Mouse (Mus musculus): ENCODE measurements at regions not wholly inside any gene's neighbourhood (a gene's known extent, or its start where the extent isn't known, plus 50 kb on each side); places are given as distances from the start of the nearest gene placed in this dataset.

DNA sequence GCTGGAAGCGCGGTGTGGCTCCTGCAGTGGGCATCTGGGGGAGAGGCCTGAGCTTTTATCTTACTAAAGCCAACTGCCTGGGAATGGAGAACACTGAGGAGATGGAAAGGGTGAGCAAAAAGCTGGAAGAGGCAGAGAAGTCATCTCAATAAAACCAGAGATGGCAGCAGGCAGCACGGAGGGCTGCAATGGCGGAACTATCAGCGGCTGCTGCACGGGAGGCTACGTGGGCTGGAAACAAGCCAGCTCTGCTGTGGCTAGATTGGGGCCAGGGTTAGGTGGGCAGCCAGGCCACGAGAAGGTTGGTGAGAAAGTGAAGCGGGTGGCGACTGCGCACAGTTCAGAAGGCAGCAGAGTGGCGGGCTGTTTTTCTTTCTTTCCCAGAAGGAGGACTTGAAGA lies 197.8 kb downstream of the Enc1 start:
- WGBS, result 56% methylated on average over 12 of the region's 12 CpGs
- Histone ChIP-seq H3K27me3 (replicated peaks; ENCODE audit: control insufficient read depth, insufficient read depth, low read length) (no peaks in the 10 kb centered on the region), H3K4me1 (ENCODE audit: control insufficient read depth, insufficient read depth, low read length) (no peaks in the 10 kb centered on the region), H3K27ac (ENCODE audit: insufficient read depth, low read depth, low read length) (no peak overlapping the region), H3K36me3 (ENCODE audit: control insufficient read depth, insufficient read depth, low read length) (no peaks in the 10 kb centered on the region), H3K4me3 (ENCODE audit: insufficient read depth, low read depth, low read length) (no peak overlapping the region)
- no peak for TF ChIP-seq CTCF (conservative IDR thresholded peaks at IDR 0.05; ENCODE audit: insufficient read depth, insufficient read length, low read depth, low read length)
- TF ChIP-seq POLR2A (IDR thresholded peaks at IDR 0.05; ENCODE audit: low read depth, low read length), result no peak
- no peak for DNase-seq

DNA sequence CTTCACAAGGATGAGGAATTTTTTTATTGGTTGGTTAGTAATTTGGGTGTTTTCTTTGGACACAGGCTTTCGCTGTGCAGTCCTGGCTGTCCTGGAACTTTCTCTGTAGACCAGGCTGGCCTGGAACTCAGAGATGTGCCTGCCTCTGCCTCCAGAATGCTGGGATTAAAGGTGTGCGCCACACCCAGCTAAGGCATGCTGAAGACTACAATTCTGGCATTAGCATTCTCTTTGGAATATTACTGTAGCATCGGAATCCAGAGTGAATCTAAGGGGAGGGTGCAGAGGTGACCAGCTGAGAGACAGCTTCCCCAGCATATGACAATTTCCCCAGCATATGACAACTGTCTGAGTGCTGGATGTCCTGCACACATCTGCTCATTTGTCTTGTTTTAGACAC lies 197.4 kb downstream of the Enc1 start:
- 97% methylated on average over 3 of the region's 3 CpGs for WGBS
- no peak for DNase-seq
- no peaks in the 10 kb centered on the region for H3K36me3 ChIP-seq (ENCODE audit: control insufficient read depth, insufficient read depth, low read length)
- H3K4me3 ChIP-seq (ENCODE audit: insufficient read depth, low read depth, low read length), result no peak overlapping the region
- no peak overlapping the region for H3K27ac ChIP-seq (ENCODE audit: insufficient read depth, low read depth, low read length)
- TF ChIP-seq CTCF (conservative IDR thresholded peaks at IDR 0.05; ENCODE audit: insufficient read depth, insufficient read length, low read depth, low read length), result no peak
- TF ChIP-seq POLR2A (IDR thresholded peaks at IDR 0.05; ENCODE audit: low read depth, low read length), result no peak
- H3K4me1 ChIP-seq (ENCODE audit: control insufficient read depth, insufficient read depth, low read length), result no peaks in the 10 kb centered on the region
- H3K27me3 ChIP-seq (replicated peaks; ENCODE audit: control insufficient read depth, insufficient read depth, low read length), result no peaks in the 10 kb centered on the region

GRCm38 (mm10) chr13:97436719-97437350 lies 195.9 kb downstream of the Enc1 start:
- TF ChIP-seq POLR2A (IDR thresholded peaks at IDR 0.05; ENCODE audit: low read depth, low read length) (no peak), CTCF (conservative IDR thresholded peaks at IDR 0.05; ENCODE audit: insufficient read depth, insufficient read length, low read depth, low read length) (no peak)
- Histone ChIP-seq H3K27me3 (replicated peaks; ENCODE audit: control insufficient read depth, insufficient read depth, low read length) (no peaks in the 10 kb centered on the region), H3K4me3 (ENCODE audit: insufficient read depth, low read depth, low read length) (no peak overlapping the region), H3K36me3 (ENCODE audit: control insufficient read depth, insufficient read depth, low read length) (no peaks in the 10 kb centered on the region), H3K27ac (ENCODE audit: insufficient read depth, low read depth, low read length) (no peak overlapping the region), H3K4me1 (ENCODE audit: control insufficient read depth, insufficient read depth, low read length) (no peaks in the 10 kb centered on the region)
- 51% methylated on average over 5 of the region's 5 CpGs for WGBS
- no peak for DNase-seq

GRCm38 (mm10) chr13:97435865-97436718 lies 195.2 kb downstream of the Enc1 start:
- peak; percentile 48 for DNase-seq
- H3K27ac ChIP-seq (ENCODE audit: insufficient read depth, low read depth, low read length), result no peak overlapping the region
- 14% methylated on average over 24 of the region's 24 CpGs for WGBS
- TF ChIP-seq POLR2A (IDR thresholded peaks at IDR 0.05; ENCODE audit: low read depth, low read length), result no peak
- TF ChIP-seq CTCF (conservative IDR thresholded peaks at IDR 0.05; ENCODE audit: insufficient read depth, insufficient read length, low read depth, low read length), result no peak
- H3K4me3 ChIP-seq (ENCODE audit: insufficient read depth, low read depth, low read length), result no peak overlapping the region
- H3K4me1 ChIP-seq (ENCODE audit: control insufficient read depth, insufficient read depth, low read length), result no peaks in the 10 kb centered on the region
- no peaks in the 10 kb centered on the region for H3K27me3 ChIP-seq (replicated peaks; ENCODE audit: control insufficient read depth, insufficient read depth, low read length)
- no peaks in the 10 kb centered on the region for H3K36me3 ChIP-seq (ENCODE audit: control insufficient read depth, insufficient read depth, low read length)

DNA sequence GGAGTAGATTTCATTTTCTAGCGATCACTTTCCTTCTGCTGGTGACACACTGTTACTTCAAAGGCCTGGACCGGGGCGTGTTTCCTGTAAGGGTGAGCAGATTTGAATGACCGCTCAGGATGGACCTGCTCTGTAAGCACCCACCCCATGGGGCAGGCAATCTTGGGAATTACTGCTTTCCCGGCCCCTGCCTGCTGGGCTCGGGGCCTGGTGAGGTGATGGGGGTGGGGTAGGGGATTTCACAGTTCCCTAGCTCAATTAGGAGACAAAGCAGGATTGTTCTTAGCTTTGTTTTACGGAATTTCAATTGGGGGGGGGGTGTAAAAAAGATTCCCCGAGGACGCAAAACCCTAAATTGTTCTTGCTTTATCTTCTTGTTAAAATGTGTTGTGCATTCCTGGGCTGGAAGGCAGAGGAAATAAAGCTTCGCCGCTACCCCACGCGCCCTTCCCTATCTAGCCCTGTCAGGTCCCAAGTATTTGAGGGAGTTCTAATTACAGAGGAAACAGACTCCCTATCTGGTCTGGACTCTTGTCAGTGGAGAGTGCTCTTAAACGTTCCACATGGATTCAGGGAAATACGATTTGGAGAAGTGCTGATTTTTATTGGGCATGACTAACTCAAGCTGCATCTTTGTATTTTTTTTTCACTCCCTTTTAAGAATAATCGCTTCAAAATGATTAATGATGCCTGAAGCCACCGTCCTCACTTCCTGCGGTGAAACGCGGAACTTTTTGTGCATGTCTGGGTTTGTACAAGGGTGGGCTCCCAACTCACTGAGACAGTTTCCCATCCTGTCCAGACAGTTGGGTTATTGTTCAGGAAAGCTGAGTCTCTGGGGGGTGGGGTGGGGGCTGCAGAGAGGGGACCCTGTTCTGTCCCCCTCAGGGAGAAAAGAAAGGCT lies 194.3 kb downstream of the Enc1 start:
- WGBS, result 17% methylated on average over 20 of the region's 20 CpGs
- no peak for TF ChIP-seq CTCF (conservative IDR thresholded peaks at IDR 0.05; ENCODE audit: insufficient read depth, insufficient read length, low read depth, low read length)
- TF ChIP-seq POLR2A (IDR thresholded peaks at IDR 0.05; ENCODE audit: low read depth, low read length), result no peak
- peak; percentile 34 for DNase-seq
- Histone ChIP-seq H3K36me3 (ENCODE audit: control insufficient read depth, insufficient read depth, low read length) (no peaks in the 10 kb centered on the region), H3K4me3 (ENCODE audit: insufficient read depth, low read depth, low read length) (no peak overlapping the region), H3K27ac (ENCODE audit: insufficient read depth, low read depth, low read length) (no peak overlapping the region), H3K4me1 (ENCODE audit: control insufficient read depth, insufficient read depth, low read length) (no peaks in the 10 kb centered on the region), H3K27me3 (replicated peaks; ENCODE audit: control insufficient read depth, insufficient read depth, low read length) (no peaks in the 10 kb centered on the region)

DNA sequence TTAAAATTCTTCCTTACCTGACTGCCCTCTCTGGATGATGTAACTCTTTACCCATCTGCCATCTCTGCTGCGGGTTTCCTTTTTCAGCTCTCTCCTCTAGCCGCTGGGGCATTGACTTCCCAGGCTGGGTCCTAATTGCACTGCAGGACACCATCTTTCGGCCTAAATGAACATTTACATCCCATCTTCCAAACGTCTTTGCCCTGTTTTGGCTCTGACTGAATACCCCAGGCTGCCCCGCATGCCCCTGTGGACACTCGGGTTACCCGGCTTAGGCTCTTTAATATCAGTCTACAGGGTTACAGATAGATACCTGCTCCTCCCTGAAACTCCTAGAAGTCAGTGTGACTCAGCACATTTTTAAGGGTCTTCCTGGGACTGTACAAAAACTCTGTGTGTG lies 193.3 kb downstream of the Enc1 start:
- WGBS, result 86% methylated on average over 7 of the region's 7 CpGs
- H3K27ac ChIP-seq (ENCODE audit: insufficient read depth, low read depth, low read length), result no peak overlapping the region
- H3K27me3 ChIP-seq (replicated peaks; ENCODE audit: control insufficient read depth, insufficient read depth, low read length), result no peaks in the 10 kb centered on the region
- no peak for DNase-seq
- no peak overlapping the region for H3K4me3 ChIP-seq (ENCODE audit: insufficient read depth, low read depth, low read length)
- TF ChIP-seq POLR2A (IDR thresholded peaks at IDR 0.05; ENCODE audit: low read depth, low read length), result no peak
- no peak for TF ChIP-seq CTCF (conservative IDR thresholded peaks at IDR 0.05; ENCODE audit: insufficient read depth, insufficient read length, low read depth, low read length)
- no peaks in the 10 kb centered on the region for H3K36me3 ChIP-seq (ENCODE audit: control insufficient read depth, insufficient read depth, low read length)
- H3K4me1 ChIP-seq (ENCODE audit: control insufficient read depth, insufficient read depth, low read length), result no peaks in the 10 kb centered on the region
